Mouse (Mus musculus) fibroblast of lung, adult 2 months (primary cell): ENCODE measurements around the gene Zfp933.
A peak's percentile ranks its signal among the peaks of the same experiment; 100 is the strongest.

Experiments
- DNase-seq: peaks from one replicate; pipeline ENCODE4 v3.0.0-alpha.2; 2011; ENCODE audit warnings: low read depth

Gene Zfp933

GRCm38 (mm10) chr4:147847614-147848583, at the start of gene Zfp933:
Gene Zfp933 (minus strand): TSS chr4:147848366.
- DNase-seq, result peak; percentile 57

- DNase-seq, result no peak
These were observed 49.2 kb upstream of the Zfp933 start for GRCm38 (mm10) chr4:147897348-147897747.

GRCm38 (mm10) chr4:147896411-147896810, 48.2 kb upstream of the Zfp933 start:
- no peak for DNase-seq

- DNase-seq, result no peak
These were observed 47.7 kb upstream of the Zfp933 start for GRCm38 (mm10) chr4:147895815-147896330.

GRCm38 (mm10) chr4:147890341-147890740, 42.2 kb upstream of the Zfp933 start:
- DNase-seq, result no peak

- DNase-seq, result no peak
These were observed 40.1 kb upstream of the Zfp933 start for GRCm38 (mm10) chr4:147888237-147888636.

GRCm38 (mm10) chr4:147887277-147887676, 39.1 kb upstream of the Zfp933 start:
- DNase-seq, result no peak

GRCm38 (mm10) chr4:147886158-147886557, 38.0 kb upstream of the Zfp933 start:
- no peak for DNase-seq

- no peak for DNase-seq
These were observed 36.0 kb upstream of the Zfp933 start for GRCm38 (mm10) chr4:147884138-147884537.

- no peak for DNase-seq
These were observed 34.9 kb upstream of the Zfp933 start for GRCm38 (mm10) chr4:147883041-147883440.

GRCm38 (mm10) chr4:147881792-147882191, 33.6 kb upstream of the Zfp933 start:
- no peak for DNase-seq

GRCm38 (mm10) chr4:147879865-147880264, 31.7 kb upstream of the Zfp933 start:
- DNase-seq, result no peak

GRCm38 (mm10) chr4:147879456-147879855, 31.3 kb upstream of the Zfp933 start:
- no peak for DNase-seq

- DNase-seq, result no peak
These were observed 30.4 kb upstream of the Zfp933 start for GRCm38 (mm10) chr4:147878537-147878936.

- no peak for DNase-seq
These were observed 27.8 kb upstream of the Zfp933 start for GRCm38 (mm10) chr4:147875852-147876575.

- DNase-seq, result no peak
These were observed 21.1 kb upstream of the Zfp933 start for GRCm38 (mm10) chr4:147869238-147869637.

GRCm38 (mm10) chr4:147868450-147869031, 20.4 kb upstream of the Zfp933 start, which contains the start of the genes Miip and Fv1:
Gene Miip (minus strand): TSS chr4:147868816.
Gene Fv1 (plus strand): TSS chr4:147868979.
- DNase-seq, result peak; percentile 99

- DNase-seq, result no peak
These were observed 19.6 kb upstream of the Zfp933 start for GRCm38 (mm10) chr4:147867563-147868449.

- peak; percentile 23 for DNase-seq
These were observed 18.6 kb upstream of the Zfp933 start for GRCm38 (mm10) chr4:147866793-147867192.

GRCm38 (mm10) chr4:147866056-147866455, 17.9 kb upstream of the Zfp933 start:
- no peak for DNase-seq

GRCm38 (mm10) chr4:147865651-147866050, 17.5 kb upstream of the Zfp933 start:
- DNase-seq, result no peak
